Mouse (Mus musculus) kidney, adult 2 months (tissue): ENCODE data around the gene Sirt3.

Source experiments
- CTCF ChIP-seq: fragments of 200-500 bp; conservative IDR thresholded peaks from 2 replicates; pipeline ENCODE4 v1.5.1; 2011; ENCODE audit warnings: low read depth, mild to moderate bottlenecking, control low read depth, low read length, moderate library complexity, mixed read lengths; ENCODE audit not compliant: insufficient read depth, insufficient read length
- POLR2A ChIP-seq: fragments of 200-500 bp; IDR thresholded peaks from one replicate; pipeline ENCODE4 v1.6.1; 2011; ENCODE audit warnings: low read depth, low read length, control low read depth

DNA sequence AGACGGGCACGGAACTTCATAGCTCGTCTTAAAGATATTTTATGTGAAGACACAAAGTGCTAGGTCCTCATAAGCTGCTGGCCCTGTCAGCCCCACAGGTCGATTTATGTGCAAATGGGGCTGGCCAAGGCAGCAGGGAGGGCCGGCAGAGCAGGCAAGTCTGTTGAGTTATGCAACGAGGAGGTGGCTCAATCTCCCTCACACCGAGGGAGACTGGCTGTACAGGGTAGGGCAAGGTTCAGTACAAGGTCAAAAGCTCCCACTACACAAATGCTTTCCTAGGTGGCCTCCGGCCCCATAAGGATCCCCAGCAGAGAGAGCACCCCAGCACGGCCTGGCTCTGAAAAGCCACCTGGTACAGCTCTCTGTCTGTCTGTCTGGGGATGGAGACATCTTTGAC lies 28.7 kb downstream of the Sirt3 start:
- TF ChIP-seq POLR2A (no peak), CTCF (no peak)
